Mouse (Mus musculus) stomach, embryonic 15.5 days (tissue): ENCODE results near the gene Eif4e3. TPM values are rescaled to one million over a fixed set of nuclear protein-coding genes. Genes with fewer than 3 reads are reported as not detected.
A peak's percentile ranks its signal among the peaks of the same experiment; 100 is the strongest.

Source experiments
- ATAC-seq: fragments of 200-750 bp; cut with Nextera tagmentation; 2 replicates; pipeline ENCODE4 v1.8.0; 2017; ENCODE audit warnings: low read depth, moderate number of reproducible peaks, moderate TSS enrichment; ENCODE audit not compliant: insufficient read depth, low FRiP score
- H3K27ac ChIP-seq: fragments of 300-500 bp; sonication (generic); 2 replicates; pipeline ENCODE4 v1.5.1; 2015; ENCODE audit warnings: mild to moderate bottlenecking, inconsistent platforms
- H3K27me3 ChIP-seq: fragments of 300-500 bp; sonication (generic); replicated peaks from 2 replicates; pipeline ENCODE4 v1.6.1; 2015; ENCODE audit warnings: inconsistent platforms
- H3K36me3 ChIP-seq: fragments of 300-500 bp; sonication (generic); 2 replicates; pipeline ENCODE4 v1.6.1; 2015; ENCODE audit warnings: inconsistent platforms
- H3K4me1 ChIP-seq: fragments of 300-500 bp; sonication (generic); 2 replicates; pipeline ENCODE4 v1.6.1; 2015; ENCODE audit warnings: inconsistent platforms
- H3K4me2 ChIP-seq: fragments of 300-500 bp; sonication (generic); 2 replicates; pipeline ENCODE4 v1.6.1; 2015; ENCODE audit warnings: mild to moderate bottlenecking, inconsistent platforms
- H3K4me3 ChIP-seq: fragments of 300-500 bp; sonication (generic); replicated peaks from 2 replicates; pipeline ENCODE4 v1.5.1; 2015; ENCODE audit warnings: inconsistent platforms
- H3K9ac ChIP-seq: fragments of 300-500 bp; sonication (generic); 2 replicates; pipeline ENCODE4 v1.6.1; 2015; ENCODE audit warnings: inconsistent platforms
- H3K9me3 ChIP-seq: fragments of 300-500 bp; sonication (generic); 2 replicates; pipeline ENCODE4 v1.6.1; 2016; ENCODE audit warnings: inconsistent platforms
- WGBS: fragments of 180-500 bp; shearing (Covaris S2); methylation state at CpG from one replicate; pipeline ENCODE4 v1.1.7; 2015; 5-methylcytosine and 5-hydroxymethylcytosine counted together
- polyA plus RNA-seq: library from polyadenylated mRNA; unstranded; fragments of >200 nt; fragmentation: Nextera tagmentation; extraction: Ambion mirVana; gene quantifications from 2 replicates; pipeline ENCODE4 v1.2.1, GENCODE M21; 2015

Gene Eif4e3
- polyA plus RNA-seq, 1 experiment from 2014 or later = 11.9 TPM

DNA sequence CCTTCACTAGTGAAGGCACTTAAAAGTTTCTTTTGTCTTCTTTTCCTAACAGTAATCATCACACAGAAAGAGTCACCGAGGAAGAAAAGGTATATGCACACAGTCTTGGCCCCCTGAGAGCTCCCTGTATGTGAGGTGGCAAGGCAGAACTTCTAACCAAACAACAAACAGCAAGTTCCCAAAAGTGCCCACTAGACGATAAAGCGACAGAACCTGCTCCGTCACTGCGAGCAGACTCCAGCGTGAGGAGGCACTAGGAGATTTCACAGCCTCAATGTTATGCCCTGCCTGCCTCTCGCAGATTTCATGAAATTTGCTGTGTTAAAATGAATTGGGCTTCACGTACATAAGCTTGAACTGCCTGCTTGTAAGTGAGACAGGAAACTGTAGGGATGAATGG lies 46.6 kb downstream of the Eif4e3 start:
- Histone ChIP-seq H3K4me2 (no peak overlapping the region), H3K4me3 (no peak overlapping the region), H3K9me3 (no peaks in the 10 kb centered on the region), H3K4me1 (peaks cover 7% of the 10 kb centered on the region), H3K27ac (no peak overlapping the region), H3K27me3 (no peaks in the 10 kb centered on the region), H3K36me3 (no peaks in the 10 kb centered on the region), H3K9ac (no peak overlapping the region)
- ATAC-seq = no peak
- 51% methylated on average over 8 of the region's 8 CpGs for WGBS

DNA sequence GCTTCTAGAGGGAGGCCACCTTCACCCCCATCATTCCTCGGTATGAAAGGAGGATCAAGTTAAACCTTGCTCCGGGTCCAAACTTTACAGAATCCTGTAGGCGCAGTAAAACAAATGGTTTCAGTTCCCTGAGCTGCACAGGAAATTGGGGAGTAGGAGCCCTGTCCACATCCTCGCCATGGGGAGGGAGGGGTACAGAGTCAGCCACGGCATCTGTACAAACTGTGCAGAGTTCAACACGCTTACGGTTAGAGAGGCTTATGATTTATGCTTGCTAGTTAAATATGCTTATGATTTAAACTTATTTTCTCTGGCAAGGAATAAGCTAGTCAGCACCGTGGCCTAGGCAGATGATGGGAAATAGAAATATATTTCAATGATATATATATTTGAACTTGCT lies 47.1 kb downstream of the Eif4e3 start:
- Histone ChIP-seq H3K9ac (no peak overlapping the region), H3K9me3 (no peaks in the 10 kb centered on the region), H3K27me3 (no peaks in the 10 kb centered on the region), H3K36me3 (no peaks in the 10 kb centered on the region), H3K4me3 (no peak overlapping the region), H3K4me1 (peaks cover 7% of the 10 kb centered on the region), H3K4me2 (no peak overlapping the region), H3K27ac (no peak overlapping the region)
- 16% methylated on average over 8 of the region's 8 CpGs for WGBS
- no peak for ATAC-seq

DNA sequence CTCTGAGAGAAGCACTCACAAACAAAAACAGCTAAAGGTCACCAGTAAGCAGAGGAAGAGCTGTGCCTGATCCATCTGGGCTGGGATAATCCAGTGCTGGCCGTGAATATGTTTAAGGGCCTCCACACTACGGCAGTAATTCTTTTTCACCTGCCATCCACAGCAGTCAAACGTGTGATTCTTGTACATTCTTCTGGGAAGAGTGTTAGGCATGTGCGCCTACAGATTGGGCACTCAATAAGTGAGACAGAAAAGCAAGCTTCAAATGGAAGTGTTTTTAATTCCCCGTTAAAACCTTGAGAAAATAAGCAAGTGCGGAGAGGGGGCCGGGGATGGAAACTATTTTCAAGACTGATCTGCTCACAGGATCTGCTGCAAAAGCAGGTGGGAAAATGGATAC lies 48.7 kb downstream of the Eif4e3 start:
- Histone ChIP-seq H3K9ac (no peak overlapping the region), H3K4me1 (peaks cover 7% of the 10 kb centered on the region), H3K4me3 (no peak overlapping the region), H3K27me3 (no peaks in the 10 kb centered on the region), H3K27ac (no peak overlapping the region), H3K36me3 (no peaks in the 10 kb centered on the region), H3K4me2 (no peak overlapping the region), H3K9me3 (no peaks in the 10 kb centered on the region)
- 70% methylated on average over 7 of the region's 7 CpGs for WGBS
- ATAC-seq = no peak

DNA sequence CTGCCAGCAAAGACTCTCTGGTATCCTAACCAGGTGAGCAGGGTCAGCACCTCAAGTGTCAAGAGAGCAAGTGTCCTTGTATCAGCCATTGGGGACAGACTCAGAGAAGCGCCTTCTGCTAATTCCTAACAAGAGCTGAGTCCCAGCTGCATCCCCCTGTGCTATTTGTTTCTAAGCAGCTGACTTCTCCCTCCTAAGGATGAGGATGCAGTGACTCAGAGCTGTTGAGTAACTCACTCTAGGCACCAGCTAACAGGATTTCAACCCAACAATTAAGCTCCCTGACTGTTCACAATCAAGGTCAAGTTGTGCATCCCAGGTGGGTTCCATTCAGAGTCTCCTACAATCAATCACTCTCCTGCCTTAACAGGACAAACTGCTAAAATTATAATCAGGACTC lies 49.2 kb downstream of the Eif4e3 start:
- Histone ChIP-seq H3K36me3 (no peaks in the 10 kb centered on the region), H3K4me2 (no peak overlapping the region), H3K9me3 (no peaks in the 10 kb centered on the region), H3K9ac (no peak overlapping the region), H3K4me1 (peaks cover 7% of the 10 kb centered on the region), H3K27me3 (no peaks in the 10 kb centered on the region), H3K4me3 (no peak overlapping the region), H3K27ac (no peak overlapping the region)
- 80% methylated on average over 1 of the region's 1 CpGs for WGBS
- ATAC-seq = no peak

DNA sequence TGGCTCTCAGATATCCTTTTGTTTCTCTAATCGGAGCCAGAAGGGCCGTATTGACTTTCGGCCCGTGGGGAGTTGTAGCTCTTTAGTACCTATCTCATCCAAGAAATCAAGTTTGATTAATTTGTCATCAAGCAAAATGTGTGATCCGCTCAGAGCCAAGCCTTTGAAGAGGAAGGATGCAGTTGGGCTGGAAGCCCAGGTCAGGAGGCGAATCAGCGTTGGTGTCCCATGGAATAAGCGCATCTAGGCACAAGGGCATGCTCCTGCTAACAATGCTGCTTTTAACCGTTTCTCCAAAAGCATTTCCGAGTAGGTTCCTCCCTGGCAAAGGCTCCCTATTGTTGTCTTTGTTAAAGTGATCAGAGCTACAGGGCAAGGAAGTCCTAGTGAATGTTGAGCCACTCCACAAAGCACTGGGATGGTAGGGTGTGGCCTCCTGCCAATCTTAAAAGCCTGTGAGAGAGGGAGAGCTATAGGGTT lies 51.3 kb downstream of the Eif4e3 start:
- no peak overlapping the region for H3K9ac ChIP-seq
- no peaks in the 10 kb centered on the region for H3K9me3 ChIP-seq
- no peaks in the 10 kb centered on the region for H3K27me3 ChIP-seq
- no peaks in the 10 kb centered on the region for H3K36me3 ChIP-seq
- H3K4me3 ChIP-seq = no peak overlapping the region
- peaks cover 15% of the 10 kb centered on the region for H3K4me1 ChIP-seq
- no peak overlapping the region for H3K27ac ChIP-seq
- no peak overlapping the region for H3K4me2 ChIP-seq
- 42% methylated on average over 10 of the region's 10 CpGs for WGBS
- ATAC-seq = no peak

DNA sequence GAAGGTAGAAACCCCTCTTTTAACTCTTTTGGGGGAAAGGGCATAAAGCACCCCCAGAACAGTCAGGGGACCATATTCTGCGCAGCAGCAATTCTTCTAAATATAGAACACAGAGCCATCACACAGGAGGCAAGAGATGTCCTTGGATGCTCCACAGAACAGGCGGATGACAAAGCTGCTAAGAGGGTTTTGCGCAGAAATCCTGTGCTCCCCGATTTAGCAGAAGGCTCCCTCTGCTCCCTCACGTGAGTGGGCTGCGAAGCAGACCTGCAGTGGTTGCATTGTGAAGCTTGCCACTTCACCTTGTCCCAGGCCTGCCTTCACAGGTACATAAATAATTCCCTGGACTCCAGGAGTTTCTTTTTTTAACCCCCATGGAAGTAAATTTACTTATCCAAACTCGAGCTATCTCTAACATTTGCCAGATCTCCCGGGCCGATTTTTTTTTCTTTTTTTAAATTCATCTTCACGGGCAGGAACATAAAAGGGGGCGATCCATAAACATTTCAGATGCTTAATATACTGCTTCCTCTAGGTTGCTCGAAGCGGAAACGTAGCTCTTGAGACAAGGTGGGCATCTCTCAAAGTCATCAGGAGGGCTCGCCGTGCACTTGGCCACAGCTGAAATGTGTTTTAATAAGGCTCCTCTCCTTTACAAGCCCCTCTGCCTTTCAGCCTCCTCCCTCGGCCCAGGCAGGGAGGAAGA lies 51.9 kb downstream of the Eif4e3 start:
- Histone ChIP-seq H3K4me3 (no peak overlapping the region), H3K27me3 (no peaks in the 10 kb centered on the region), H3K4me2 (no peak overlapping the region), H3K9ac (no peak overlapping the region), H3K9me3 (no peaks in the 10 kb centered on the region), H3K27ac (no peak overlapping the region), H3K36me3 (no peaks in the 10 kb centered on the region), H3K4me1 (peaks cover 15% of the 10 kb centered on the region)
- 49% methylated on average over 17 of the region's 17 CpGs for WGBS
- no peak for ATAC-seq

DNA sequence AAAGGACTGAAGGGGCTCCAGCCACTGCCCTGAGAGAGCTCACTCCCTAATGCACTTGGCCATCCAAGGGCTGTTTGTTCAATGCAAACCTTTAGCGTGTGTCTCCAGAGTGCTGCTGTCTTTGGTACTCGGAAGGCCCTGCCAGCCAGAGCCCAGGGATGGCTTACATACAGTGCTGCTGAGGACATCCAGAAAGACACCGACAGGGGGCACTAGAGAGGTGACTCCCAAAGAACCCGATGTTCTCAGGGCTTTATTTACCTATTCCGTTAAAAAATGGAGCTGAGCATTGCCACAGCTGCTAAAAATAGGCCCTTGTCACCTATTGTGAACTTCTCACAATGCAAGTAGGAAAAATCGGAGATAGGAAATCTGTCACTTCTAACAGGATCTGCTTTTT lies 54.7 kb downstream of the Eif4e3 start:
- H3K27ac ChIP-seq = no peak overlapping the region
- no peak overlapping the region for H3K4me3 ChIP-seq
- no peaks in the 10 kb centered on the region for H3K27me3 ChIP-seq
- 51% methylated on average over 6 of the region's 6 CpGs for WGBS
- no peaks in the 10 kb centered on the region for H3K9me3 ChIP-seq
- no peak overlapping the region for H3K9ac ChIP-seq
- peaks cover 15% of the 10 kb centered on the region for H3K4me1 ChIP-seq
- no peak for ATAC-seq
- no peaks in the 10 kb centered on the region for H3K36me3 ChIP-seq
- no peak overlapping the region for H3K4me2 ChIP-seq

DNA sequence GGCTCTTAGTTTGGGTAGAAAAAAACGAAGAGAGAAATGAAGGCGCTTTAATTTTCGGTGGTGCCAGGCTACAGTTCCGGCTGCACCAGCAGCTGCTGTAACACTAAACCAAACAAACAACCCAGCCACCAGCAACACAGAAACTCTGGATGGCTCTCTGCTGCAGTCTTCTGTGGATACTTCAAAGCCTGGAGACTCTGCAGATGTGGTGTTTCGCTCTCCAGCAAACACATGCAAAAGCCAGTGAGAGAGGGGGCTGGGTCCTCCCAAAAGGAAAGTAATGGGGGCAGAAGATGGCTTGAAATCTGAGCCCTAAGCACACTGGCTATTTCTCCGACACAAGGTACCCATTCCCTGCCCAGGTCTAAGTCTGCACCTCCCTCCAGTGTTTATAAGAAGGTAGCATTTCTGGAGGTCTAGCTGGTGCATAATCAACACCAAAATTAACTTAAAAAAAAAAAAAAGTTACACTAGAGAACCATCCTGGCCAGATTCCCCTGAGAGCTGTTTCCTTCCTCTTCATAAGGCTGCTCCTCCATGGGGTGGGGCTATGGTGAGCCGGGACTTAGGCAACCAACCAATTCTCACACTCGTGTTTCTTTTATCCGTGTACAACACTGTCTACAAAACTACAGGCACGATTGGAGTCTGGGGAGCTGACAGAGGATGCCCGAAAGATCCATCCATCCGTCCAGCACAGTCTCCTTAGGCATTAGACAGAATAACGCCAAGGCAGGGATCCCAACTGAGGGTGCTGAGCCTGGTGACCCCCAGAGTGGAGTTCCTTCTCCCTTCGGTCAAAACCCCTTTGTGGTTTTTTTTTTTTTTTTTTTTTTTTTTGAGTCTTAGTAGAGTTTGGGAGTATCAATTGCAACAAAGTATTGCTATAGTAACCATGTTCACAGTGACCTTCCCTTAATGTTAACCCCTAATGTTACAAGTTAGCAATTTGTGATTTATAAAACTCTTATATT lies 55.8 kb downstream of the Eif4e3 start:
- ATAC-seq = no peak

DNA sequence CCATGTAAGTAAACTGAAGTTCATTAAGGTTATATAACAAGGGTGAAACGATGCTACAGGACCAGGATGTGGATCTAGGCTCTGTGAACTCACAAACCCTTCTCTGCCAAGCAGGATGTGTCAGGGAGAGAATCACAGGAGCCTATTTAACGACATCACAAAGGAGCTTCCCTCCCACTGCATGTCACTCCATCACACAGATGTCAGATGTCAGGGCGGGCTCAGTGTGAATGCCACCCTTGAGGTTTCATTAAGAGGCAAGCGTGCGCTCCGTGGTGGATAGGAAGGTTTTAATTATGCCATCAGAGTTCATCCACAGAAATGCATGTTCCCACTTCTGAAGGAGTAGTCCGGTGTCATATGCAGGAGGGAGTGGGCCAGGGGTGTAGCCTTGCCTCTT lies 60.5 kb downstream of the Eif4e3 start:
- Histone ChIP-seq H3K36me3 (no peaks in the 10 kb centered on the region), H3K27me3 (no peaks in the 10 kb centered on the region), H3K9ac (no peak overlapping the region), H3K4me3 (no peak overlapping the region), H3K9me3 (no peaks in the 10 kb centered on the region), H3K27ac (no peak overlapping the region), H3K4me1 (peaks cover 8% of the 10 kb centered on the region; the same call in 1 of the 2 replicates), H3K4me2 (no peak overlapping the region)
- ATAC-seq = no peak
- WGBS = 77% methylated on average over 7 of the region's 7 CpGs

More for the DNA sequence above, 55.8 kb downstream of the Eif4e3 start:
- Histone ChIP-seq H3K9ac (no peak overlapping the region), H3K36me3 (no peaks in the 10 kb centered on the region), H3K9me3 (no peaks in the 10 kb centered on the region), H3K4me2 (no peak overlapping the region), H3K4me3 (no peak overlapping the region), H3K27me3 (no peaks in the 10 kb centered on the region), H3K4me1 (peaks cover 15% of the 10 kb centered on the region), H3K27ac (no peak overlapping the region)
- WGBS = 35% methylated on average over 14 of the region's 14 CpGs

DNA sequence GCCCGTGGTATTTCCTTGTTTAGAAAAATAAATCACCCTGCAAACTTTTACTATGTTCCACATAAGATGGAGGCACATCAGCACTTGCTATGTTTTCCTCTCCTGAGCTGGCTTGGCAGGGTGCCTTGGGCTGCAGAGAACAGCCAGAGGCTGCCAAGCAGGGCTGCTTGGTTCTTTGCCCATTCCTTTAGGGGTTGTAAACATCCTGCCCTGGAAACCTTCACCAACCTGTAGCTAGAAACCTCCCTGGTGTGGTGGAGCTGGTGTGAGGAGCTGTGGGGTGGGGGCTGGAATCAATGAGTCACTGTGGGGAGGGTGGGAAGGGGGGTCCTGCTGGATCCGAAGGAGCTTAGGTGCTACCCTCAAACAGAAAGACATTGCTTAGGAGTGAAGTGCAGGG lies 61.8 kb downstream of the Eif4e3 start:
- H3K27me3 ChIP-seq = no peaks in the 10 kb centered on the region
- H3K9me3 ChIP-seq = no peaks in the 10 kb centered on the region
- H3K4me3 ChIP-seq = no peak overlapping the region
- H3K9ac ChIP-seq = no peak overlapping the region
- H3K27ac ChIP-seq = no peak overlapping the region
- H3K4me1 ChIP-seq = 0 out of 2 replicates have a peak, but pooled peaks cover under 1% of the 10 kb centered on the region
- no peak overlapping the region for H3K4me2 ChIP-seq
- H3K36me3 ChIP-seq = no peaks in the 10 kb centered on the region
- 42% methylated on average over 2 of the region's 2 CpGs for WGBS
- ATAC-seq = peak; percentile 50; the same call in 1 of the 2 replicates

DNA sequence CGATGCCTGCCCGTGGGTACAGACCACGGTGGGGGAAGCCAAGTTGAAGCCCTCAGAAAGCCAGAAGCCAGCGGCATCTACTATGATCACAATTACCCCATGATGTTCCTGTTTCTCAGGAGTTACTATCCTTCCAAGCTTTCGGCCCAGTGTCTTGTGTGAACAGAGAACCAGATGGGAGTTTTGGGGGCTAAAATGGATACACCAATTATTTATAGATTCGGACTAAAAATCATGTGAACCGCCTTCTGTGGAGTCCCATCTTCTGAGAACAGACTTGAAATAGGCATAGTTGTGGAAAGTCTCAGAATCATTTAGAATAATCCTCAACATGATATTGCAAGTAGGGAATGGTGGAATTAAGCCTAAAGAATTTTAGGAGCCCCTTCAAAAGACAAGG lies 64.1 kb downstream of the Eif4e3 start:
- Histone ChIP-seq H3K9me3 (no peaks in the 10 kb centered on the region), H3K4me1 (0 out of 2 replicates have a peak, but pooled peaks cover 6% of the 10 kb centered on the region), H3K9ac (no peak overlapping the region), H3K4me2 (no peak overlapping the region), H3K27me3 (no peaks in the 10 kb centered on the region), H3K27ac (no peak overlapping the region), H3K4me3 (no peak overlapping the region), H3K36me3 (no peaks in the 10 kb centered on the region)
- WGBS = 86% methylated on average over 7 of the region's 7 CpGs
- ATAC-seq = no peak

DNA sequence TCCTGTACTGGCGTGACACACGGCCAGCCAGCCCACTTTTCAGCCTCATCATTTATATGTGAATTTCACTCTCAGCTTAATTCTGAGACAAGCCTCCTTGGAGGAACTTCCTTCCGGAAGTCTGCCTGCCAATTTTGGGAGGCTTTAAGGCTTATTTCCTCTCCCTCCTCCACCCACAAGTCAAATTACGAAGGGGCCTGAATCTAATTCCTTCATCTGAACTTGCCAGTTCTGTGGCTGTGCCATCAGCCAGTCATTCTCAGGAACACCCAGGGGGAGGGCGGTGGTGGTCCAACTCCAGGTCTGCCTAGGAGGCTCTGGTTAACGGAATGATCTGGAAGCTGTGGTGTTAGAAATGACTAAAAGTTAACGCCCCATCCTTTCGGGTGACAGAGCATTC lies 65.7 kb downstream of the Eif4e3 start:
- Histone ChIP-seq H3K27ac (no peak overlapping the region), H3K9ac (no peak overlapping the region), H3K36me3 (no peaks in the 10 kb centered on the region), H3K4me1 (0 out of 2 replicates have a peak, but pooled peaks cover 6% of the 10 kb centered on the region), H3K4me2 (no peak overlapping the region), H3K4me3 (no peak overlapping the region), H3K27me3 (no peaks in the 10 kb centered on the region), H3K9me3 (no peaks in the 10 kb centered on the region)
- WGBS = 58% methylated on average over 8 of the region's 8 CpGs
- no peak for ATAC-seq
